Mouse (Mus musculus): Measurements from ENCODE around the gene Ppm1a. TPM values are rescaled to one million over a fixed set of nuclear protein-coding genes. Genes with fewer than 3 reads are reported as not detected.
A peak's percentile ranks its signal among the peaks of the same experiment; 100 is the strongest.

Ppm1a gene
- polyA plus RNA-seq, 1 experiment from 2014 or later, result 41.7 TPM

DNA sequence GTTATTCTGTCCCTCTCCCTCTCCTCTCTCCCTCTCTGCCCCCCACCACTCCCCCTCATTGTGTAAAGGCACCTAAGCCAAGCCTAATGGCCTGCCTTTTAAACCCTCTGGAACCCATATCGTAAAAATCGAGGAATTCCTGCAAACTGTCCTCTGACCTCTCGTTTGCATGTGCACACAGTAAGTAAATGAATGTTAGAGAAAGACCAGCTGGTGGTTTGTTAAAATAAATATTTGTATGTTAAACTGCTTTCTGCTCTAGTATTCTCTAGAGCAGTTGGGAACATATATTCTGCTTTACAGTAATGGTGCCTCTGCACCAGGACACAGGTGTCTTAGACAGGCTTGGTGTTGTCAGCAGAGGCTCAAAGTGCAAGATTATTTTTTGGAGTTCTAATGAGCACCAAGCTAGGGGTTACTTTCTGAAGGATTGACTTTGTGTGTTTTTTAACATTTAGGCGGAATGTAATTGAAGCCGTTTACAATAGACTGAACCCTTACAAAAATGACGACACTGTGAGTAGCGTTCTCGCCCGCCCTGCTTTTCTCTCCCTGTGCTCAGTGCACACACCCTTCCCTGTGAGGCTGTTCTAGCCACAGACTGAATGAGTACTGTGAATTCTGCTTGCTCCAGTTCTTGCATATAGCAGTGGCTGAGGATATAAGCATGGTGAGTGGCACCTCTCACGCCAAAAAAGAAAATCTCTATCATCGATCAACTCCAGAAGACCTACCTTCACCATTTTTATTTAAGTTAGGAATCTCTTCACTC is 35.3 kb downstream of the Ppm1a start:
- Histone ChIP-seq H3K9me3 (replicated peaks) (no peaks in the 10 kb centered on the region), H3K36me3 (peaks cover 51% of the 10 kb centered on the region), H3K27me3 (ENCODE audit: low read depth, poor library complexity, severe bottlenecking) (no peaks in the 10 kb centered on the region), H3K27ac (replicated peaks) (no peak overlapping the region), H3K4me1 (no peaks in the 10 kb centered on the region), H3K4me3 (no peak overlapping the region)
- DNase-seq (ENCODE audit: low spot score), result no peak
- WGBS, result 94% methylated on average over 11 of the region's 11 CpGs

GRCm38 (mm10) chr12:72793983-72794382 is 36.7 kb downstream of the Ppm1a start:
- Histone ChIP-seq H3K36me3 (peaks cover 48% of the 10 kb centered on the region), H3K4me3 (no peak overlapping the region), H3K27ac (replicated peaks) (no peak overlapping the region), H3K4me1 (no peaks in the 10 kb centered on the region), H3K9me3 (replicated peaks) (no peaks in the 10 kb centered on the region), H3K27me3 (ENCODE audit: low read depth, poor library complexity, severe bottlenecking) (no peaks in the 10 kb centered on the region)
- DNase-seq (ENCODE audit: low spot score), result no peak
- 95% methylated on average over 8 of the region's 8 CpGs for WGBS

DNA sequence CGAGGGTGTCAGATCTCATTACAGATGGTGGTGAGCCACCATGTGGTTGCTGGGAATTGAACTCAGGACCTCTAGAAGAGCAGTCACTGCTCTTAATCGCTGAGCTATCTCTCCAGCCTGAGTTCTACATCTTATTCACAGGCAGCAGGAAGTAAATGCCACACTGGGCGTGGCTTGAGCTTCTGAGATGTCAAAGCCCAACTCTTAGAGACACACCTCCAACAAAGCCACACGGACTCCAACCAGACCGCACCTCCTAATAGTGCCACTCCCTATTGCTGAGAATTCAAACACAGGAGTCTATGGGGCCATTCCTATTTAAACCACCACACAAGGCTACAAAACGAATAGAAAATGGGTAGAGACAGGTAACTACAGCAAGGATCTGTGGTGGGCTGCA is 52.5 kb downstream of the Ppm1a start:
- DNase-seq (ENCODE audit: low spot score), result no peak
- WGBS, result 81% methylated on average over 6 of the region's 6 CpGs

GRCm38 (mm10) chr12:72811588-72811987 is 54.3 kb downstream of the Ppm1a start:
- Histone ChIP-seq H3K4me3 (no peak overlapping the region), H3K27ac (replicated peaks) (no peak overlapping the region), H3K36me3 (no peaks in the 10 kb centered on the region), H3K4me1 (peaks cover 7% of the 10 kb centered on the region), H3K9me3 (replicated peaks) (no peaks in the 10 kb centered on the region; the same call in 1 of the 2 replicates), H3K27me3 (ENCODE audit: low read depth, poor library complexity, severe bottlenecking) (no peaks in the 10 kb centered on the region)
- 81% methylated on average over 3 of the region's 3 CpGs for WGBS
- no peak for DNase-seq (ENCODE audit: low spot score)

More for the DNA sequence above, 52.5 kb downstream of the Ppm1a start:
- H3K9me3 ChIP-seq (replicated peaks), result no peaks in the 10 kb centered on the region
- no peak overlapping the region for H3K27ac ChIP-seq (replicated peaks)
- peaks cover 7% of the 10 kb centered on the region for H3K4me1 ChIP-seq
- H3K27me3 ChIP-seq (ENCODE audit: low read depth, poor library complexity, severe bottlenecking), result no peaks in the 10 kb centered on the region
- no peak overlapping the region for H3K4me3 ChIP-seq
- no peaks in the 10 kb centered on the region for H3K36me3 ChIP-seq

GRCm38 (mm10) chr12:72820940-72821431 is 63.7 kb downstream of the Ppm1a start:
- Histone ChIP-seq H3K4me1 (peaks cover 14% of the 10 kb centered on the region), H3K36me3 (no peaks in the 10 kb centered on the region), H3K9me3 (replicated peaks) (no peaks in the 10 kb centered on the region; the same call in 1 of the 2 replicates), H3K4me3 (peak overlapping the region; percentile 54), H3K27ac (replicated peaks) (peak overlapping the region; percentile 79), H3K27me3 (ENCODE audit: low read depth, poor library complexity, severe bottlenecking) (peaks cover 72% of the 10 kb centered on the region)
- DNase-seq (ENCODE audit: low spot score), result peak; percentile 70
- WGBS, result 3% methylated on average over 24 of the region's 24 CpGs

- Histone ChIP-seq H3K9me3 (replicated peaks) (no peaks in the 10 kb centered on the region), H3K27me3 (ENCODE audit: low read depth, poor library complexity, severe bottlenecking) (peaks cover 77% of the 10 kb centered on the region), H3K4me3 (peak overlapping the region; percentile 54), H3K36me3 (no peaks in the 10 kb centered on the region), H3K27ac (replicated peaks) (peak overlapping the region; percentile 79), H3K4me1 (peaks cover 14% of the 10 kb centered on the region)
- 44% methylated on average over 6 of the region's 6 CpGs for WGBS
- DNase-seq (ENCODE audit: low spot score), result no peak
Measured at GRCm38 (mm10) chr12:72821589-72821988, 64.3 kb downstream of the Ppm1a start.

- no peak for DNase-seq (ENCODE audit: low spot score)
- Histone ChIP-seq H3K4me1 (peaks cover 14% of the 10 kb centered on the region), H3K27ac (replicated peaks) (no peak overlapping the region), H3K36me3 (no peaks in the 10 kb centered on the region), H3K9me3 (replicated peaks) (no peaks in the 10 kb centered on the region), H3K4me3 (no peak overlapping the region), H3K27me3 (ENCODE audit: low read depth, poor library complexity, severe bottlenecking) (peaks cover 96% of the 10 kb centered on the region)
- WGBS, result 55% methylated on average over 5 of the region's 5 CpGs
Measured at GRCm38 (mm10) chr12:72825656-72826055, 68.4 kb downstream of the Ppm1a start.

- Histone ChIP-seq H3K27me3 (ENCODE audit: low read depth, poor library complexity, severe bottlenecking) (peaks cover 96% of the 10 kb centered on the region), H3K4me3 (no peak overlapping the region), H3K9me3 (replicated peaks) (no peaks in the 10 kb centered on the region), H3K36me3 (no peaks in the 10 kb centered on the region), H3K4me1 (peaks cover 11% of the 10 kb centered on the region), H3K27ac (replicated peaks) (no peak overlapping the region)
- no peak for DNase-seq (ENCODE audit: low spot score)
- 73% methylated on average over 9 of the region's 9 CpGs for WGBS
Measured at GRCm38 (mm10) chr12:72828846-72829556, 71.7 kb downstream of the Ppm1a start.

DNA sequence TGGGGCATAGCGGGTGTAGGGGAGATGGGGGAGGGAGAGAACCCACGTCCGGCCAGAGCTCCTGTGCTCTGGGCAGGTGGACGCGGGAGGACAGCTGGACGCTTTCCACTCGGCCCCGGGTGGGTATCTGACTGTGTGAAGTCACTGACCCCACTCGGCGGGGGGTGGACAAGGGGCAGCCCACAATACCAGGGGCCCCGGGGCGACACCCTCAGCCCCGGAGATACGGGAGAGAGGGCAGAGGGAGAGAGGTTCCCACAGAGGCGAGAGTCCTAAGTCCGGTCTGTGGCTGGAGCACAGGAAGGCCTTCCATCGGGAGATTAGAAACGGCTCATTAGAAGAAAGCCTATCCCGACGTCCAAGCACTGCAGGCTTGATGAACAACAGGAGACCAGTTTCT is 72.5 kb downstream of the Ppm1a start:
- Histone ChIP-seq H3K9me3 (replicated peaks) (no peaks in the 10 kb centered on the region), H3K27ac (replicated peaks) (no peak overlapping the region), H3K4me1 (peaks cover 11% of the 10 kb centered on the region), H3K4me3 (no peak overlapping the region), H3K36me3 (no peaks in the 10 kb centered on the region), H3K27me3 (ENCODE audit: low read depth, poor library complexity, severe bottlenecking) (peaks cover 98% of the 10 kb centered on the region)
- WGBS, result 62% methylated on average over 20 of the region's 20 CpGs
- no peak for DNase-seq (ENCODE audit: low spot score)

DNA sequence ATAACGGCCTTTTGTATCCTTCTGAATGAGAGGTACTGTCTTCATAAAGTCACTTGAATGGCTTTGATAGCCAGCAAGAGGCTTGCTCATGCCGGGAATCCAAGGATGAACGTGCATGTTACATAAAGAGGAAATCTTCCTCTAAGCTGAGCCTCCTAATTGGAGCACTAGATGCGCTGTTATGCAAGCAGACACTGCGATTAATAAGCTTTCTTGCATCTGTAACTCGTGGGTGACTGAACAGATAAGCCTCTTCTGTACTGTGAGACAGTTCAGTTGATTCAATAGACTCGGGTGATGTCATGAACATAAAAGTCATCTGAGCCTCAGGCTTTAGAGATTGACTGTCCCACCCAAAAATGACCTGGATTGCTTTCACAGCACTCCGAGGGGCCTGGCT is 73.1 kb downstream of the Ppm1a start:
- 76% methylated on average over 8 of the region's 8 CpGs for WGBS
- Histone ChIP-seq H3K36me3 (no peaks in the 10 kb centered on the region), H3K4me3 (no peak overlapping the region), H3K27me3 (ENCODE audit: low read depth, poor library complexity, severe bottlenecking) (peaks cover 98% of the 10 kb centered on the region), H3K4me1 (peaks cover 11% of the 10 kb centered on the region), H3K27ac (replicated peaks) (no peak overlapping the region), H3K9me3 (replicated peaks) (no peaks in the 10 kb centered on the region)
- DNase-seq (ENCODE audit: low spot score), result no peak

DNA sequence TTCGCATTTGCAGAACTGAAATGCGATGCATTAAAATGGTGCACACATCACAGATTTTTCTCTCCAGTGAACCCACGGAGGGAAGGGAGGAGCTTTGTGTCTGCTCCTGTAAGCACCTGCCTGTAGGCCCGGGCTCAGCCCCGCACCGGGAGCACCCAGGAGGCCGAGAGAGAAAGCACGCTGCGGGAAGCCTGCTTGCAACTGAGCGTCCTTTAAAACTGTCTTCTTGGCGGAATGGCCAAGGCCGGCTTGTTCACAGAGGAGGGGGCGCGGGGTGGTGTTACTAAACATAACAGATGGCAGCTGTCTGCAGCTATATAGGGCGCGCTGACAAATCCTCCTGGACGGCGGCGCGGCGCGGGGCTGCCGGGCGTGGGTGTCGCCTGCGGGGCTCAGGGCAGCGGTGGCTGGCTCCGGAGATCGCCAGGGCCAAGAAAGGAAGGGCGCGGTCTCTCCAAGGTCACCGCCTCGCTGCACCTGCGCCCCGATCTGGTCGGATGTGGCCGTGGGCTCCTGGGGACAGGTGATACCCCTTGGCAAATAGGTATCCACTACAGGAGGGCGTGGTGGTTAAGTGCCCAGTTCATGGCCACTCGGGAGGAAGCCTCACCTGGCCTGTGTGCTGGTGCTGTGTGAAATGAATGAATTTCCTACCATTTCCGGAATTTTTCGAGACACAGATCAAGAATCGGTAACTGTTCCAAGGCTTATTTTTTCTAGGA is 74.6 kb downstream of the Ppm1a start:
- peak overlapping the region; percentile 47 for H3K4me3 ChIP-seq
- no peaks in the 10 kb centered on the region for H3K36me3 ChIP-seq
- peak; percentile 43 for DNase-seq (ENCODE audit: low spot score)
- H3K4me1 ChIP-seq, result peaks cover 11% of the 10 kb centered on the region
- H3K9me3 ChIP-seq (replicated peaks), result no peaks in the 10 kb centered on the region
- no peak overlapping the region for H3K27ac ChIP-seq (replicated peaks)
- H3K27me3 ChIP-seq (ENCODE audit: low read depth, poor library complexity, severe bottlenecking), result peaks cover 90% of the 10 kb centered on the region
- 10% methylated on average over 42 of the region's 42 CpGs for WGBS

DNA sequence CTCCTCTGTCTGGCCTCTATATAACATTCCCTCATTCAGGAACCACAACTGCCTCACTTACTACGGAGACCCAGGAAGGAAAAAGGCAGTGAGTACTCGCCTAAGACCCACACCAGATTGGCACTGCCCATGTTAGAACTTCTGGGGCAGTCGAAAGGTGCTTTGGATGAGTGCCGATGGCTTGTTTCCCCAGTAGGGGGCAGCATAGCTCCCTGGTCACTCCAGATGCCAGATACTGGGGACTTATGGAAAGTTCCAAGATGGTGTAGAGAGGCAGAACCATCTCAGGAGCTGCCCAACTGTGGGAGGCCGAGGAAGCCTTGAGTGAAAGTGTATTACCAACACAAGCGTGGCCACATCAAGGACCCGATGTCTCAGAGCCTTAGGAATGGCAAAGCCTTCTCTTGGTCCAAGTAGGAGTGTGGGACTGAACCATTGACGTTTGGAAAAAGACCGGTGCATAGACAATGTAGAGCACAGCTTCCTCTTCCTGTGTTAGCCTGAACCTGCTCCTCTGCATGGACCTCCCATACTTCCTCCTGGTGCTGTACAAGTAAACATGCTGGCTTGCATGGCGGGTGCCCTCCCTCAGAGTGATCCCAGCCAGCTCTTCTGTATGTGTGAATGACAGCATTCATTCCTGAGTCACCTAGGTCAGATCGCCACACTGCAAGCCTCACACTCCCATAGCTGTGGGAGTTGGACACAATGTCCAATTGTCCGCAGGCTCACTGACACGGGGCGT is 77.7 kb downstream of the Ppm1a start:
- Histone ChIP-seq H3K36me3 (no peaks in the 10 kb centered on the region), H3K4me1 (peaks cover 8% of the 10 kb centered on the region), H3K27ac (replicated peaks) (no peak overlapping the region), H3K27me3 (ENCODE audit: low read depth, poor library complexity, severe bottlenecking) (peaks cover 67% of the 10 kb centered on the region), H3K9me3 (replicated peaks) (no peaks in the 10 kb centered on the region), H3K4me3 (no peak overlapping the region)
- DNase-seq (ENCODE audit: low spot score), result no peak
- WGBS, result 73% methylated on average over 14 of the region's 14 CpGs
